Mouse (Mus musculus) testis, postnatal 14 days (tissue): ENCODE measurements at regions not wholly inside any gene's neighbourhood (a gene's known extent, or its start where the extent isn't known, plus 50 kb on each side); places are given as distances from the start of the nearest gene placed in this dataset.
A peak's percentile ranks its signal among the peaks of the same experiment; 100 is the strongest.

Source experiments
- DNase-seq: peaks from one replicate; pipeline ENCODE4 v3.0.0; 2021; ENCODE audit warnings: low spot score

GRCm38 (mm10) chr8:90762390-90762789 is 54.8 kb downstream of the Gm19935 start:
- peak; percentile 58 for DNase-seq

- DNase-seq, result no peak
Measured at GRCm38 (mm10) chr8:90761947-90762346, 55.2 kb downstream of the Gm19935 start.

- DNase-seq, result no peak
Measured at GRCm38 (mm10) chr8:90761446-90761845, 55.7 kb downstream of the Gm19935 start.

GRCm38 (mm10) chr8:90759531-90759930 is 57.7 kb downstream of the Gm19935 start:
- no peak for DNase-seq

GRCm38 (mm10) chr8:90755020-90755419 is 62.2 kb downstream of the Gm19935 start:
- DNase-seq, result no peak

- DNase-seq, result no peak
Measured at GRCm38 (mm10) chr8:90743546-90743945, 73.6 kb downstream of the Gm19935 start.

GRCm38 (mm10) chr8:90740963-90741733 is 76.0 kb downstream of the Gm19935 start:
- no peak for DNase-seq

- DNase-seq, result no peak
Measured at GRCm38 (mm10) chr8:90740302-90740962, 76.8 kb downstream of the Gm19935 start.

GRCm38 (mm10) chr8:90728011-90728410 is 89.2 kb downstream of the Gm19935 start:
- no peak for DNase-seq

- no peak for DNase-seq
Measured at GRCm38 (mm10) chr8:90725188-90725587, 92.0 kb downstream of the Gm19935 start.

GRCm38 (mm10) chr8:90716436-90716835 is 100.8 kb downstream of the Gm19935 start:
- no peak for DNase-seq

GRCm38 (mm10) chr8:90708524-90708923 is 108.7 kb downstream of the Gm19935 start:
- DNase-seq, result peak; percentile 10

- DNase-seq, result no peak
Measured at GRCm38 (mm10) chr8:90692516-90692915, 124.7 kb downstream of the Gm19935 start.

- DNase-seq, result no peak
Measured at GRCm38 (mm10) chr8:90685076-90685475, 132.1 kb downstream of the Gm19935 start.

- DNase-seq, result no peak
Measured at GRCm38 (mm10) chr8:90670471-90671057, 146.6 kb downstream of the Gm19935 start.

- no peak for DNase-seq
Measured at GRCm38 (mm10) chr8:90669396-90669795, 147.8 kb downstream of the Gm19935 start.

GRCm38 (mm10) chr8:90659066-90659465 is 158.1 kb downstream of the Gm19935 start:
- DNase-seq, result no peak

- DNase-seq, result no peak
Measured at GRCm38 (mm10) chr8:90657641-90658051, 159.5 kb downstream of the Gm19935 start.

GRCm38 (mm10) chr8:90657116-90657515 is 160.1 kb downstream of the Gm19935 start:
- no peak for DNase-seq

GRCm38 (mm10) chr8:90656436-90657090 is 160.6 kb downstream of the Gm19935 start:
- DNase-seq, result no peak

- no peak for DNase-seq
Measured at GRCm38 (mm10) chr8:90654786-90655185, 162.4 kb downstream of the Gm19935 start.

GRCm38 (mm10) chr8:90642392-90642791 is 174.8 kb downstream of the Gm19935 start:
- no peak for DNase-seq

- DNase-seq, result no peak
Measured at GRCm38 (mm10) chr8:90636770-90637169, 180.4 kb downstream of the Gm19935 start.
